Mouse (Mus musculus): ENCODE measurements around the gene Ralgds. TPM values are rescaled to one million over a fixed set of nuclear protein-coding genes. Genes with fewer than 3 reads are reported as not detected.
"Not testable (repeated sequence)": the region's sequence is repeated elsewhere in the genome, so short reads cannot be mapped to it uniquely, and the experiment has no call there.

Ralgds gene
- total and polyA plus RNA-seq, 3 experiments: 4.1 to 11.4 (median 6.6) TPM

DNA sequence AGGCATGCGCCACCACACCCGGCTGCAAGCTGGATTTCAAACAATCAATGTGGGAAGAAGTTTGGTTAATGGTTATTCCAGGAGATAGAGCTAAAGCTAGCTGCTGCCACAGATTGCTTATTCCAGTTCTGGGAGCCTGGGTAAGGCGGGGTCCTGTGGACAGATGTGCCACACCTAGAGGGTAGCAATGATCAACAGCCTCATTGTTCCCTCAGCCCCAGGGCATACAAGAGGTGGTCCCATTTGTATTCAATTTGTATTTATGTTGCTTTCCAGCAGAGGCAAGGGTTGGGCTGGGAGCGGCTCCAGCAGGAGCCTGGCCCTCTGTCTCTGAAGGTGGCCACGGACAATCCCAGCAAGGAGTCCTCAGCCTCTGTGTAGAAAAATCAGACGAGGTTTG, 6.6 kb upstream of the Ralgds start:
- H3K36me3 ChIP-seq (replicated peaks in 1 of 2; ENCODE audit: control insufficient read depth in 1 of 2, insufficient read depth in 1 of 2, low read length in 1 of 2): no peaks in the 10 kb centered on the region
- dilution Hi-C loops (cut with MboI; ENCODE audit: extremely low pct_ligation_motif_present, extremely low pct_unique_long_range_greater_than_20kb, low sequenced_read_pairs) (no loop called here), in situ Hi-C loops (cut with MboI; ENCODE audit: low pct_ligation_motif_present, low pct_unique_long_range_greater_than_20kb, low sequenced_read_pairs) (no loop called here)
- H3K4me3 ChIP-seq (replicated peaks in 1 of 3; ENCODE audit: low read depth in 2 of 3, low read length in 2 of 3, poor library complexity in 1 of 3): no peak overlapping the region
- H3K9me3 ChIP-seq (replicated peaks; ENCODE audit: low read length): no peaks in the 10 kb centered on the region
- H3K27me3 ChIP-seq (replicated peaks): peaks cover 90% of the 10 kb centered on the region
- TF ChIP-seq POLR2A (IDR thresholded peaks at IDR 0.05; ENCODE audit: low read depth, low read length): no peak
- TF ChIP-seq E2F4 (IDR thresholded peaks at IDR 0.05; ENCODE audit: insufficient replicate concordance, low read depth, low read length): no peak
- no peak for TF ChIP-seq RAD21 (IDR thresholded peaks at IDR 0.05; ENCODE audit: low read depth, low read length)
- H3K27ac ChIP-seq (ENCODE audit: insufficient read depth, low read depth): no peak overlapping the region
- H3K4me2 ChIP-seq (ENCODE audit: insufficient read depth, low read depth, poor library complexity, severe bottlenecking): no peak overlapping the region
- no peak overlapping the region for H3K9ac ChIP-seq (ENCODE audit: insufficient read depth, low read depth)
- H3K79me2 ChIP-seq (replicated peaks; ENCODE audit: control insufficient read depth, extremely low read depth, insufficient read depth, poor library complexity, severe bottlenecking): no peaks in the 10 kb centered on the region
- no peaks in the 10 kb centered on the region; a peak in 1 of 4 replicates for H3K4me1 ChIP-seq (ENCODE audit: control insufficient read depth in 1 of 2, insufficient read depth in 2 of 2)
- no peak for DNase-seq (ENCODE audit: extremely low read depth)

DNA sequence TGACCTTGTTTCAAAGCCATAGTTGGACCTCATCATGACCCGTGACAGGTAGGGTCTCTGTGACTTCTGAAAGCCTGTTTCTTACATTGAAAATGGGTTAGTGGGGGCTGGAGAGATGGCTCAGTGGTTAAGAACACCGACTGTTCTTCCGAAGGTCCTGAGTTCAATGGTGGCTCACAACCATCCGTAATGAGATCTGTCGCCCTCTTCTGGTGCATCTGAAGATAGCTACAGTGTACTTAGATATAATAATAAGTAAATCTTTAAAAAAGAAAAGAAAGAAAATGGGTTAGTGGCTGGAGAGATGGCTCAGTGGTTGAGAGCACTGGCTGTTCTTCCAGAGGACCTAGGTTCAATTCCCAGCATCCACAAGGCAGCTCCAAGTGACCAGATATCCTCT, 1.3 kb upstream of the Ralgds start:
- TF ChIP-seq CTCF (conservative IDR thresholded peaks at IDR 0.05 in 1 of 2, IDR thresholded peaks at IDR 0.05 in 1 of 2; ENCODE audit: low read depth in 2 of 2, low read length in 2 of 2): peak; percentile 19 to 47; a peak in 3 of 4 replicates
- Histone ChIP-seq H3K4me1 (ENCODE audit: control insufficient read depth in 1 of 2, insufficient read depth in 2 of 2) (peaks cover 5 to 20% of the 10 kb centered on the region in 2 experiments; a peak in 3 of 4 replicates), H3K27me3 (replicated peaks) (peaks cover 65% of the 10 kb centered on the region)
- H3K9ac ChIP-seq (ENCODE audit: insufficient read depth, low read depth); H3K27ac ChIP-seq (ENCODE audit: insufficient read depth, low read depth); DNase-seq (ENCODE audit: extremely low read depth); H3K79me2 ChIP-seq (replicated peaks; ENCODE audit: control insufficient read depth, extremely low read depth, insufficient read depth, poor library complexity, severe bottlenecking); H3K36me3 ChIP-seq (replicated peaks in 1 of 2; ENCODE audit: control insufficient read depth in 1 of 2, insufficient read depth in 1 of 2, low read length in 1 of 2); H3K4me3 ChIP-seq (replicated peaks in 1 of 3; ENCODE audit: low read depth in 2 of 3, low read length in 2 of 3, poor library complexity in 1 of 3); H3K4me2 ChIP-seq (ENCODE audit: insufficient read depth, low read depth, poor library complexity, severe bottlenecking); dilution Hi-C loops (cut with MboI; ENCODE audit: extremely low pct_ligation_motif_present, extremely low pct_unique_long_range_greater_than_20kb, low sequenced_read_pairs); H3K9me3 ChIP-seq (replicated peaks; ENCODE audit: low read length): not testable (repeated sequence)
- in situ Hi-C loops (cut with MboI; ENCODE audit: low pct_ligation_motif_present, low pct_unique_long_range_greater_than_20kb, low sequenced_read_pairs): loop anchor here (5.0 kb wide), 1 partner anchor 36 kb away; no protein-coding TSS in a partner anchor

DNA sequence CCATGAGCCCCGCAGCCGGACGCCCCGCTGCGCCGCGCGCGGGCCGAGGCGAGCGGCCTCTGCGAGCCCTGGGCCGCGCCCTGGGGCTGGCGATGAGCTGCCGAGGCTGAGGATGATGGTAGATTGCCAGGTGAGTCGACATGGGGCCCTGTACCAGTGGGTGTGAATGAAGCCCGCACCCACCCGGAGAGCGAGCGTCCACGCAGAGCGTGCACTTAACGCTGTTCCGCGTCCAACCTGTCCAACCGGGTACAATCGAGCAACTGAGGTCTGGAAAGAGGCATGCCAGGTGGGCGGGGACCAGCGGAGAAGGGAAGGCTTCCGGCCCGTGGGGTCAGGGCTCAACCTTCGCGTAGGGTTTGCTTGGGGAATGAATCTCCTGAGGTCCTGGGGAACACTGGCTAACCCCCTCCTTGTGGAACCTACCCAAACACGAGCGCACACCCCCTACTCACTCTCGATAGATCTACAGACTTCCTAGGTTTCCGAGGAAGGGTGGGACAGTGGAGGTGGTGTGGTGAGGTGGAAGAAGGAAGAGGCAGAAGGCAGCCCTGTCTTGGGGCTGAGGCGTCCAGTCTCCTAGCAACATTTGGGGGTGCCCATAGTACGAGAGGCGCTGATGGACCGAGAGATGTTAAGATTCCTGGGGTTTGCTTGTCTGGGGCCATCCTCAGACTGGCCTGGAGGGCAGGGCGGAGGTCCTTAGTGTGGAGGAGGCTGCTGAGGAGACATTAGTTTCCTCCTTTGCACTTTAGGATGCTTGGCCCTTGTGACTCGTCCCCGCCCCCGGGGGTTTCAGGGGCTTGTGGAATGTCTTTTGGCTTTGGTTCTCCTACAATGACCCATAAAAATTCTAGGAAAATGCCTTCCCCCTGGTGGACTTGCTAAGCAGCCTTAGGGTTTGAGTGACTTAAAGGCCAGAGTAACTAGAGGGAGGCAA, 776 bp downstream of the Ralgds start:
- in situ Hi-C loops (cut with MboI; ENCODE audit: low pct_ligation_motif_present, low pct_unique_long_range_greater_than_20kb, low sequenced_read_pairs) (loop anchor here (5.0 kb wide), 1 partner anchor 34 kb away; no protein-coding TSS in a partner anchor), dilution Hi-C loops (cut with MboI; ENCODE audit: extremely low pct_ligation_motif_present, extremely low pct_unique_long_range_greater_than_20kb, low sequenced_read_pairs) (no loop called here)
- Histone ChIP-seq H3K79me2 (replicated peaks; ENCODE audit: control insufficient read depth, extremely low read depth, insufficient read depth, poor library complexity, severe bottlenecking) (no peaks in the 10 kb centered on the region), H3K9ac (ENCODE audit: insufficient read depth, low read depth) (peak overlapping the region; percentile 73), H3K27ac (ENCODE audit: insufficient read depth, low read depth) (no peak overlapping the region), H3K27me3 (replicated peaks) (peaks cover 46% of the 10 kb centered on the region), H3K36me3 (replicated peaks in 1 of 2; ENCODE audit: control insufficient read depth in 1 of 2, insufficient read depth in 1 of 2, low read length in 1 of 2) (peaks cover 0 to 5% of the 10 kb centered on the region in 2 experiments), H3K4me2 (ENCODE audit: insufficient read depth, low read depth, poor library complexity, severe bottlenecking) (peak overlapping the region; percentile 95), H3K4me3 (replicated peaks in 1 of 3; ENCODE audit: low read depth in 2 of 3, low read length in 2 of 3, poor library complexity in 1 of 3) (peak overlapping the region; percentile 58 to 75 (median 61)), H3K9me3 (replicated peaks; ENCODE audit: low read length) (no peaks in the 10 kb centered on the region), H3K4me1 (ENCODE audit: control insufficient read depth in 1 of 2, insufficient read depth in 2 of 2) (peaks cover 24 to 40% of the 10 kb centered on the region in 2 experiments)
- no peak for TF ChIP-seq E2F4 (IDR thresholded peaks at IDR 0.05; ENCODE audit: insufficient replicate concordance, low read depth, low read length)
- no peak for TF ChIP-seq POLR2AphosphoS2 (IDR thresholded peaks at IDR 0.05; ENCODE audit: low read depth, low read length)
- no peak for TF ChIP-seq TBP (conservative IDR thresholded peaks at IDR 0.05; ENCODE audit: low read depth, low read length)
- TF ChIP-seq MAFK (IDR thresholded peaks at IDR 0.05; ENCODE audit: insufficient replicate concordance, low read length): no peak
- no peak; the same call in 1 of the 2 replicates for TF ChIP-seq MXI1 (IDR thresholded peaks at IDR 0.05; ENCODE audit: low read depth, low read length)
- no peak for TF ChIP-seq CHD2 (IDR thresholded peaks at IDR 0.05; ENCODE audit: low read length)
- no peak for TF ChIP-seq RCOR1 (conservative IDR thresholded peaks at IDR 0.05; ENCODE audit: low read depth, low read length)
- no peak for TF ChIP-seq BHLHE40 (IDR thresholded peaks at IDR 0.05; ENCODE audit: low read depth, low read length)
- no peak for TF ChIP-seq HCFC1 (IDR thresholded peaks at IDR 0.05; ENCODE audit: low read depth, low read length)
- TF ChIP-seq IRF4 (IDR thresholded peaks at IDR 0.05; ENCODE audit: low read depth, low read length): no peak
- no peak for TF ChIP-seq SMC3 (IDR thresholded peaks at IDR 0.05; ENCODE audit: low read depth, low read length)
- DNase-seq (ENCODE audit: extremely low read depth): no peak

Data from CH12.LX (cell line).